8 mouse cellular contexts compared by ENCODE assay signal in genomic region chr16:4559715-4560144, GRCm38 (mm10). TPM values are rescaled to one million over a fixed set of nuclear protein-coding genes. Genes with fewer than 3 reads are reported as not detected.
DNase-seq lines count a peak whose midpoint lies in the region; ATAC-seq and TF ChIP-seq lines count a peak whose summit lies in the region.

Tfap4 (minus strand) TSS chr16:4559854.

- H3K36me3 ChIP-seq in forebrain, embryonic 10.5 days (replicated peaks) = peaks cover 22% of the 10 kb centered on the region
- no peaks in the 10 kb centered on the region for H3K36me3 ChIP-seq in heart, postnatal 0 days (replicated peaks; ENCODE audit: control insufficient read depth, insufficient read depth, low read length)
- H3K36me3 ChIP-seq in liver, embryonic 15.5 days (replicated peaks) = 0 out of 2 replicates have a peak, but pooled peaks cover 6% of the 10 kb centered on the region
- H3K36me3 ChIP-seq in neural tube, embryonic 12.5 days = no peaks in the 10 kb centered on the region; the same call in 1 of the 2 replicates
- H3K36me3 ChIP-seq in stomach, postnatal 0 days (ENCODE audit: control insufficient read depth, insufficient read depth, low read length) = no peaks in the 10 kb centered on the region

- DNase-seq in CD8-positive naive resting alpha-beta T cell, adult 2 months (ENCODE audit: low read depth in 2 of 2, low spot score in 2 of 2) = peak; percentile 78 to 88
- peak; percentile 83 for DNase-seq in c-Kit-positive CD71-negative TER-119-negative erythroid progenitor cells, embryonic 14.5 days (ENCODE audit: low read depth)
- peak; percentile 93 for DNase-seq in forebrain, embryonic 10.5 days (ENCODE audit: extremely low spot score, low spot score)
- DNase-seq in heart, postnatal 0 days (ENCODE audit: low spot score) = peak; percentile 90
- DNase-seq in kidney, postnatal 4 days = peak; percentile 91 to 95
- peak; percentile 91 for DNase-seq in stomach, postnatal 0 days (ENCODE audit: low spot score)

- H3K9ac ChIP-seq in heart, postnatal 0 days (replicated peaks; ENCODE audit: low read depth, low read length) = peak within 1 kb of the TSS; percentile 72
- H3K9ac ChIP-seq in liver, embryonic 15.5 days = peak within 1 kb of the TSS; percentile 73
- peak within 1 kb of the TSS; percentile 79 for H3K9ac ChIP-seq in neural tube, embryonic 12.5 days
- peak within 1 kb of the TSS; percentile 80 for H3K9ac ChIP-seq in stomach, postnatal 0 days (ENCODE audit: low read length)

- peak; percentile 22 for TF ChIP-seq CTCF in heart, postnatal 0 days (IDR thresholded peaks at IDR 0.05; ENCODE audit: low read depth)
- peak; percentile 62 for TF ChIP-seq CTCF in stomach, postnatal 0 days (IDR thresholded peaks at IDR 0.05; ENCODE audit: low read depth)

- H3K4me2 ChIP-seq in heart, postnatal 0 days (ENCODE audit: low read depth, low read length) = peak within 1 kb of the TSS; percentile 100
- peak within 1 kb of the TSS; percentile 99 for H3K4me2 ChIP-seq in liver, embryonic 15.5 days
- peak within 1 kb of the TSS; percentile 87 for H3K4me2 ChIP-seq in neural tube, embryonic 12.5 days (replicated peaks)
- peak within 1 kb of the TSS; percentile 94 for H3K4me2 ChIP-seq in stomach, postnatal 0 days (replicated peaks; ENCODE audit: low read depth)

- ATAC-seq in heart, postnatal 0 days (ENCODE audit: insufficient read depth, low read depth) = peak; percentile 27; the same call in 1 of the 2 replicates
- ATAC-seq in liver, embryonic 15.5 days (ENCODE audit: insufficient read depth) = peak; percentile 10
- ATAC-seq in neural tube, embryonic 12.5 days (ENCODE audit: low FRiP score, low read depth) = peak; percentile 14
- ATAC-seq in stomach, postnatal 0 days (ENCODE audit: low FRiP score, low TSS enrichment) = peak; percentile 21

- H3K4me1 ChIP-seq in forebrain, embryonic 10.5 days = peaks cover 24% of the 10 kb centered on the region
- H3K4me1 ChIP-seq in heart, postnatal 0 days (ENCODE audit: control insufficient read depth, insufficient read depth) = peaks cover 3% of the 10 kb centered on the region; the same call in 1 of the 2 replicates
- peaks cover 63% of the 10 kb centered on the region for H3K4me1 ChIP-seq in liver, embryonic 15.5 days (replicated peaks)
- peaks cover 22% of the 10 kb centered on the region for H3K4me1 ChIP-seq in neural tube, embryonic 12.5 days
- peaks cover 5% of the 10 kb centered on the region; the same call in 1 of the 2 replicates for H3K4me1 ChIP-seq in stomach, postnatal 0 days (replicated peaks; ENCODE audit: control insufficient read depth, insufficient read depth)

- TF ChIP-seq EP300 in heart, postnatal 0 days (IDR thresholded peaks at IDR 0.05; ENCODE audit: low read depth) = 0 out of 2 replicates have a peak, but pooled peaks have one; percentile 44
- TF ChIP-seq EP300 in stomach, postnatal 0 days (optimal IDR thresholded peaks at IDR 0.05) = no peak

- no peaks in the 10 kb centered on the region for H3K27me3 ChIP-seq in forebrain, embryonic 10.5 days (ENCODE audit: poor library complexity, severe bottlenecking)
- no peaks in the 10 kb centered on the region for H3K27me3 ChIP-seq in heart, postnatal 0 days (ENCODE audit: control insufficient read depth, insufficient read depth, low read length)
- peaks cover 7% of the 10 kb centered on the region; the same call in 1 of the 2 replicates for H3K27me3 ChIP-seq in liver, embryonic 15.5 days
- no peaks in the 10 kb centered on the region for H3K27me3 ChIP-seq in neural tube, embryonic 12.5 days (replicated peaks)
- no peaks in the 10 kb centered on the region for H3K27me3 ChIP-seq in stomach, postnatal 0 days (ENCODE audit: control insufficient read depth, insufficient read depth, low read length)

- WGBS in forebrain, embryonic 10.5 days = 0% methylated on average over 17 of the region's 17 CpGs
- under 1% methylated on average over 15 of the region's 17 CpGs for WGBS in heart, postnatal 0 days
- WGBS in liver, embryonic 15.5 days (ENCODE audit: insufficient replicate concordance) = under 1% methylated on average over 17 of the region's 17 CpGs
- 1% methylated on average over 16 of the region's 17 CpGs for WGBS in neural tube, embryonic 12.5 days
- WGBS in stomach, postnatal 0 days = under 1% methylated on average over 14 of the region's 17 CpGs

- H3K4me3 ChIP-seq in forebrain, embryonic 10.5 days = peak within 1 kb of the TSS; percentile 90
- peak within 1 kb of the TSS; percentile 85 for H3K4me3 ChIP-seq in heart, postnatal 0 days (ENCODE audit: low read depth, low read length)
- peak within 1 kb of the TSS; percentile 79 for H3K4me3 ChIP-seq in liver, embryonic 15.5 days (replicated peaks)
- H3K4me3 ChIP-seq in neural tube, embryonic 12.5 days = peak within 1 kb of the TSS; percentile 74
- peak within 1 kb of the TSS; percentile 75 for H3K4me3 ChIP-seq in stomach, postnatal 0 days (ENCODE audit: low read depth, low read length)

- H3K9me3 ChIP-seq in forebrain, embryonic 10.5 days = no peaks in the 10 kb centered on the region; the same call in 1 of the 2 replicates
- no peaks in the 10 kb centered on the region for H3K9me3 ChIP-seq in heart, postnatal 0 days (replicated peaks; ENCODE audit: control insufficient read depth, low read length)
- H3K9me3 ChIP-seq in liver, embryonic 15.5 days (replicated peaks) = no peaks in the 10 kb centered on the region
- no peaks in the 10 kb centered on the region for H3K9me3 ChIP-seq in neural tube, embryonic 12.5 days
- H3K9me3 ChIP-seq in stomach, postnatal 0 days (ENCODE audit: control insufficient read depth, low read length) = no peaks in the 10 kb centered on the region

- H3K27ac ChIP-seq in forebrain, embryonic 10.5 days = peak within 1 kb of the TSS; percentile 98
- H3K27ac ChIP-seq in heart, postnatal 0 days (ENCODE audit: low read depth) = peak within 1 kb of the TSS; percentile 78
- peak within 1 kb of the TSS; percentile 87 for H3K27ac ChIP-seq in liver, embryonic 15.5 days (replicated peaks)
- peak within 1 kb of the TSS; percentile 77 for H3K27ac ChIP-seq in neural tube, embryonic 12.5 days
- peak within 1 kb of the TSS; percentile 95 for H3K27ac ChIP-seq in stomach, postnatal 0 days (replicated peaks)

RNA-seq across cellular contexts. Expression of gene Tfap4, which starts in this region (rescaled TPM):
- 32.0 and 37.5 TPM in 2 replicates for polyA plus RNA-seq in forebrain, embryonic 10.5 days (2016; fragmentation: Nextera tagmentation; extraction: Ambion mirVana)
- total RNA-seq in heart, postnatal 0 days (2014; rRNA removed; ENCODE audit: low replicate concordance) = 2.6 and 6.3 TPM in 2 replicates
- 2.9 and 3.4 TPM in 2 replicates for polyA plus RNA-seq in heart, postnatal 0 days (2015; fragmentation: Nextera tagmentation; extraction: Ambion mirVana)
- polyA plus RNA-seq in liver, embryonic 15.5 days (2015; fragmentation: Nextera tagmentation; extraction: Ambion mirVana) = 5.6 and 6.4 TPM in 2 replicates
- polyA plus RNA-seq in neural tube, embryonic 12.5 days (2016; fragmentation: Nextera tagmentation; extraction: Ambion mirVana) = 13.5 and 14.2 TPM in 2 replicates
- 8.9 and 10.6 TPM in 2 replicates for polyA plus RNA-seq in stomach, postnatal 0 days (2015; fragmentation: Nextera tagmentation; extraction: Ambion mirVana)

Comparison
In these comparisons a context has a peak if more than half of its experiments do, and no peak if none do; other contexts are left out.
1. Peak in every context shown above with its lines: DNase-seq, ATAC-seq, H3K4me3 ChIP-seq and H3K27ac ChIP-seq.